Mouse (Mus musculus) sigmoid colon, adult 10 weeks (tissue): Measurements from ENCODE around the gene Tbck. TPM values are rescaled to one million over a fixed set of nuclear protein-coding genes. Genes with fewer than 3 reads are reported as not detected.

ENCODE experiments used
- polyA plus RNA-seq: library from polyadenylated mRNA; stranded (reverse); fragments of 350-450 nt; fragmentation: Illumina TruSeq; extraction: RNeasy Lipid Tissue Mini Kit (QIAGEN cat#74804); gene quantifications from one replicate; pipeline ENCODE4 v1.2.3, GENCODE M21; 2014; ENCODE audit warnings: low read depth, low replicate concordance

Gene Tbck
- 15.2 TPM for polyA plus RNA-seq

DNA sequence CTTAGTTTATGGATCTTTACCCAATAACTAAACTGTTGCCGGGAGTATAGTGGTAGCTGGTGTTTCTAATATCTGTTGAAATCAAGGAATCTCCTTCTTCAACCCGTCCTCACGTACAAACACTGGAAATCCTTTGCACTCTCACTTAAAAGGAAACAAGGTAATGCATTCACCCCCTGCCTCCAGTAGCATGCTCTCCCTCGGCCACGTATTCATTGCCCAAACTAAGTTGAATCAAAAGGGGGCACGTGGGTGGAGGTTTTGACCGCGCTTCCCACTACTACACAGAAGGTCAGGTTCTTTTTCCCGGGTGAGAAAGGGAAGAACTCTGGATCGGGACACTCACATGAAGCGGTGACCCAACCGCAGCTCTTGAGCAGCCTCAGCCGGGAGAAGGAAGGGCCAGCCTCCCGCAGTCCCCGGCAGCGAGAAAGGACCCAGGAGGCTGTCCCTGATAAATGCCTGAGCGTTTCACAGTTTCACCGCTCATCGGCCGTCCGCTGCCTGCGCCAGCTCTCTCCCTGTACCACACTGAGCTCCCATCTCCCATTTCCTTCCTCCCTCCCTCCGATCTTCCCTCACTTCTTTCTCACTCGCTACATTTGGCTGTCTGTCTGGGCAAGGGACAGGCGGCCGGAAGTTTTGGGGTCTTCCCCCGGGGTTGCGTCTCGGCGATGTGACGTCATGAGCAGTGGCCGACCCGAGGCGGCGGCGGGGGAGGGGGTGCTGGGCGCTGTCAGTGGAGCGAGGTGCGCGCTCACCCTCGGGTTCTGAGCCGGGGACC is at the start of gene Tbck:
Gene Tbck (plus strand): TSS at position 698 of the 784 bp plus-strand sequence.

GRCm38 (mm10) chr3:132684231-132684928 is 436 bp downstream of the Tbck start, which contains the start of gene Aimp1:
Gene Aimp1 (minus strand): TSS chr3:132684370.

Other genes with a start within 250 kb of the Tbck start
- not detected for gene Gimd1, start 54.3 kb upstream of the Tbck start, polyA plus RNA-seq
- 129 TPM for gene Aimp1, start 226 bp downstream of the Tbck start, polyA plus RNA-seq